Mouse (Mus musculus) liver, embryonic 12.5 days (tissue): ENCODE results near the gene Shank1. TPM values are rescaled to one million over a fixed set of nuclear protein-coding genes. Genes with fewer than 3 reads are reported as not detected.
A peak's percentile ranks its signal among the peaks of the same experiment; 100 is the strongest.
"Not testable (repeated sequence)": the region's sequence is repeated elsewhere in the genome, so short reads cannot be mapped to it uniquely, and the experiment has no call there.

ENCODE experiments used
- ATAC-seq: fragments of 200-750 bp; cut with Nextera tagmentation; 2 replicates; pipeline ENCODE4 v1.8.0; 2017; ENCODE audit warnings: moderate number of reproducible peaks, mild to moderate bottlenecking, moderate library complexity
- H3K27ac ChIP-seq: fragments of 300-500 bp; sonication (generic); 2 replicates; pipeline ENCODE4 v1.5.1; 2016; ENCODE audit warnings: mild to moderate bottlenecking
- H3K27me3 ChIP-seq: fragments of 300-500 bp; sonication (generic); replicated peaks from 2 replicates; pipeline ENCODE4 v1.6.1; 2016; ENCODE audit warnings: mild to moderate bottlenecking, moderate library complexity
- H3K36me3 ChIP-seq: fragments of 300-500 bp; sonication (generic); 2 replicates; pipeline ENCODE4 v1.6.1; 2016; ENCODE audit warnings: mild to moderate bottlenecking, moderate library complexity
- H3K4me1 ChIP-seq: fragments of 300-500 bp; sonication (generic); 2 replicates; pipeline ENCODE4 v1.6.1; 2016
- H3K4me2 ChIP-seq: fragments of 300-500 bp; sonication (generic); 2 replicates; pipeline ENCODE4 v1.6.1; 2016; ENCODE audit warnings: mild to moderate bottlenecking, moderate library complexity
- H3K4me3 ChIP-seq: fragments of 300-500 bp; sonication (generic); 2 replicates; pipeline ENCODE4 v1.5.1; 2016; ENCODE audit warnings: mild to moderate bottlenecking, moderate library complexity
- H3K9ac ChIP-seq: fragments of 300-500 bp; sonication (generic); 2 replicates; pipeline ENCODE4 v1.6.1; 2016; ENCODE audit warnings: mild to moderate bottlenecking, moderate library complexity
- H3K9me3 ChIP-seq: fragments of 300-500 bp; sonication (generic); replicated peaks from 2 replicates; pipeline ENCODE4 v1.6.1; 2016; ENCODE audit warnings: mild to moderate bottlenecking, moderate library complexity
- WGBS: fragments of 180-500 bp; shearing (Covaris S2); methylation state at CpG from one replicate; pipeline ENCODE4 v1.1.7; 2016; ENCODE audit not compliant: insufficient replicate concordance; 5-methylcytosine and 5-hydroxymethylcytosine counted together
- polyA plus RNA-seq: library from polyadenylated mRNA; unstranded; fragments of >200 nt; fragmentation: Nextera tagmentation; extraction: Ambion mirVana; gene quantifications from 2 replicates; pipeline ENCODE4 v1.2.1, GENCODE M21; 2016

Shank1 gene
- polyA plus RNA-seq, 1 experiment from 2014 or later: 0.18 TPM

DNA sequence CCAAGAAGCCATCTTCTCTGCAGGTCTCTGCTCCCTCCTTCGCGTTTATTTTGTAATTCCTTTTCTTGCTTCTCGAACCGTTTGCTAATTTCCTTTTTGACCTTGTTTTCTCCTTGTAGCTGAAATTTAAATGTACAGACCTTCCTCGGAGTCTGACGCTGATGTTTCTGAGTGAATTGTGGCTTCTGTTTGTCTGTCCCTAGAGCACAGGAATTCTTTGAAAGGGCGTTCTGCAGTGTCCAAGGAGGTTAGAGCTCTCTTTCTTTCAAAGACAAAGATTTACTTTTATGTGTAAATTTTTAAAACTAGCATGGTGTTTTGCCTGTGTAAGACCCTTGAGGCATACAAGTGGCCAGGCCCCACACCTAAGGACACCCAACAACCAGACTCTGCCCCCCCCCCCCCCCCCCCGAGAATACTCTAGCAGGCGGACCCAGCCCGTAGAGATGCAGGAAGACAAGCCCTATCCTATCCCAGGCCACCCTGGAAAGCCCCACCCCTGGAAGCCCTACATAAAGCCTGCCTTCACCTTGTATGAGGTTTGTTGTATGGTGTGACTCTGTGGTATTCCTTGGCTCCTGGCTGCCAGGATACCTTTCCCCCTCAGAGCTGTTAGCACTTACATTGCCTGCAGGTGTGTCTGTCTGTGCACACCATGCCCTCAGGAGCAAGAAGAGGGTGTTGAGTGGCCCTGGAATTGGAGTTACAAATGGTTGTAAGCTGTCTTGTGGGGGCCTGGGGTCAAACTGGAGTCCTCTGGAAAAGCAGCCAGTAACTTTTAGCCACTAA lies 33.4 kb upstream of the Shank1 start:
- no peaks in the 10 kb centered on the region for H3K9me3 ChIP-seq
- no peak overlapping the region for H3K9ac ChIP-seq
- no peaks in the 10 kb centered on the region for H3K36me3 ChIP-seq
- H3K27ac ChIP-seq: no peak overlapping the region
- no peak overlapping the region for H3K4me2 ChIP-seq
- no peak overlapping the region for H3K4me3 ChIP-seq
- peaks cover 48% of the 10 kb centered on the region for H3K27me3 ChIP-seq
- 68% methylated on average over 10 of the region's 10 CpGs for WGBS
- H3K4me1 ChIP-seq: no peaks in the 10 kb centered on the region
- no peak for ATAC-seq

DNA sequence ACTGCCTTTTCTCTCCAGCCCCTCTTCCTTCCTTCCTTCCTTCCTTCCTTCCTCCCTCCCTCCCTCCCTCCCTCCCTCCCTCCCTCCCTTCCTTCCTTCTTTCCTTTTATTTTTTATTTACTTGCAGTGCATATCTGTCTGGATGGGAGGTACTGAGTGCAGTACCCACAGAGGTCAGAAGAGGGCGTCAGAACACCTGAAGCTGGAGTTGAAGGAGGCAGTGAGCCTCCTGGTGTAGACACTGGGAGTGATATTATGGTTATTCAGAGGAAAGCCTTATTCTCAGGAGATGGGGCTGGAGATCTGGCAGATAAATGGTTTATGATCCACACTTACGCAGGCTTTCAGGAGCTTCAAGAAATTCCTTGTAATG lies 32.8 kb upstream of the Shank1 start:
- H3K27ac ChIP-seq: no peak overlapping the region
- WGBS: 44% methylated on average over 2 of the region's 2 CpGs
- no peaks in the 10 kb centered on the region for H3K9me3 ChIP-seq
- H3K36me3 ChIP-seq: no peaks in the 10 kb centered on the region
- ATAC-seq: no peak
- no peak overlapping the region for H3K9ac ChIP-seq
- H3K27me3 ChIP-seq: peaks cover 47% of the 10 kb centered on the region
- H3K4me3 ChIP-seq: no peak overlapping the region
- H3K4me1 ChIP-seq: no peaks in the 10 kb centered on the region
- H3K4me2 ChIP-seq: no peak overlapping the region

DNA sequence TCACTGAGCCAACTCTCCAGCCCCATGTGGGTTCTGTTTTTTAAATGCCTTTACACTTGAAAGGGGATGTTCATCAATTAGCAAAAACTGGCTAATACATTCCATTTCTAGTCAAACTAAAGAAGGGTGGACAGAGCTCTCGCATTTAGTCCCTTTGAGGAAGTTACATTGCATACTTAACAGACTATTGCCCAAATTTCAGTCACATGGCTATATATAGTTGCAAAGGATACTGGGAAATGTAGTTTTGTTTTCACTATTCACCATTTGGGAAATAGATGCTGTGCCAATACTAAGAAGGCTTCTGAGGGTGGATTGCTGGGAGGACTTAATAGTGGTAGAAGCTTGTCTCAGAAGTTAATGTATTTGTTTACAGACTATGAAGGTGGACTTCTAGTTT lies 29.1 kb upstream of the Shank1 start:
- Histone ChIP-seq H3K4me2 (no peak overlapping the region), H3K36me3 (no peaks in the 10 kb centered on the region), H3K9ac (no peak overlapping the region), H3K4me3 (no peak overlapping the region), H3K9me3 (no peaks in the 10 kb centered on the region), H3K27ac (no peak overlapping the region), H3K4me1 (no peaks in the 10 kb centered on the region), H3K27me3 (peaks cover 16% of the 10 kb centered on the region)
- no peak for ATAC-seq
- 21% methylated on average over 1 of the region's 1 CpGs for WGBS

DNA sequence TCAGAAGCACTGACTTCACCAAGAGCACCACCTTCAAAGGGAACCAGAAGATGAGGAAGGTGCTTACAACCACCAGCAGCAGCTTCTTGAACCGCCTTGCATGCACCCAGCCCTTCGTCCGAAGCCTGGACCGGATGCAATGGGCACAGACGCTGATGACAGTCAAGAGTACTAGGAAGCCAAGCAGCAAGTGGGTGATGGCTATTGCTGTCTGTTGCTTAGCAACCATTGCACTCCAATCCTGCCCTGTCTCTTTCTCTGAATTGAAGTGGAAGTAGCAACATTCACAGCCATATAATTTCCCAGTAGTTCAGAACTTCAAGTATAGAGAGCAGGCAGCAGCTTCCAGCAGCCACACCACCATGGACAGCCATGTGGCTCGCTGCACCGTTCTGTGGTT lies 28.5 kb upstream of the Shank1 start:
- Histone ChIP-seq H3K27ac (no peak overlapping the region), H3K9me3 (no peaks in the 10 kb centered on the region), H3K4me3 (no peak overlapping the region), H3K9ac (no peak overlapping the region), H3K36me3 (no peaks in the 10 kb centered on the region), H3K4me1 (no peaks in the 10 kb centered on the region), H3K27me3 (peaks cover 14% of the 10 kb centered on the region), H3K4me2 (no peak overlapping the region)
- no peak for ATAC-seq
- 64% methylated on average over 7 of the region's 7 CpGs for WGBS

DNA sequence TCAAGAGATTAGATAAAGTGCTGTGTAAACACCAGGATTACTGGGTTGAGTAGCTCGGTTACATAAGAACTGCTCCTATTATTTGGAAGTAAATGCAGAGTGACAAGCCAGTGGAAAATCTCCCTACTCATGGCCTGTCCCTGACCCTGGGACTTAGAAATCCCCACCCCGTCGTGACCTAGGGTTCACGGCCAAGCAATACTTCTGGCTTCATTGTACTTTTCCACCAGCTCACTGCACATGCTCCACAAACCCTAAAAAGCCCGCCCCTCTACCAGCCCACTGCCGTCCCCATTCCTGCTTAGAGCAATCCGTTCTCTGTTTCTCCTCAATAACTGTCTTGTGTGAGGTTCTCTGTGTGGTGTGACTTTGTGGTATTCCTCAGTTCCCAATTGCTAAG lies 22.3 kb upstream of the Shank1 start:
- no peaks in the 10 kb centered on the region for H3K36me3 ChIP-seq
- WGBS: 59% methylated on average over 7 of the region's 7 CpGs
- peaks cover 19% of the 10 kb centered on the region for H3K27me3 ChIP-seq
- no peak overlapping the region for H3K4me3 ChIP-seq
- H3K9ac ChIP-seq: no peak overlapping the region
- ATAC-seq: no peak
- H3K9me3 ChIP-seq: no peaks in the 10 kb centered on the region
- H3K4me2 ChIP-seq: no peak overlapping the region
- no peak overlapping the region for H3K27ac ChIP-seq
- H3K4me1 ChIP-seq: no peaks in the 10 kb centered on the region

DNA sequence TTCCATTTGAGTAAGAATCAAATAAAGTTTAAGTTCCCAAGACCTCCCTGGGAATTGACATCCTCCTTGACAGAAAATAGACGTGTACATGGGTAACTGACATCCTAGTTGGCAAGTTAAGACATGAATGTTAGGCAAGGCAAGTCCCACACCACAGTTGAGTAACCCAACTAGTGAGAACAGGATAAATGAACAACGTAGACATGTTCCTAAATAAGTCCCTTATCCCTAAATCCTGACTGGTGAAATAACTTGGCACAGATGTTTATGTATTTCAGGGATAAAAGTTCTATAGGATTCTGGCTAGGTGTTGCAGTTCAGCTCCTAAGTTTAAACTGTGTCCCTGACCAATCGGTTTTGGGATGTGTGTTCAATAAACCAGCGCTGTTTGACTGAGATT lies 19.1 kb upstream of the Shank1 start:
- Histone ChIP-seq H3K27ac (no peak overlapping the region), H3K27me3 (peaks cover 15% of the 10 kb centered on the region; the same call in 1 of the 2 replicates), H3K36me3 (no peaks in the 10 kb centered on the region), H3K4me2 (no peak overlapping the region), H3K4me3 (no peak overlapping the region), H3K9me3 (no peaks in the 10 kb centered on the region), H3K4me1 (no peaks in the 10 kb centered on the region), H3K9ac (no peak overlapping the region)
- no peak for ATAC-seq
- 55% methylated on average over 4 of the region's 4 CpGs for WGBS

DNA sequence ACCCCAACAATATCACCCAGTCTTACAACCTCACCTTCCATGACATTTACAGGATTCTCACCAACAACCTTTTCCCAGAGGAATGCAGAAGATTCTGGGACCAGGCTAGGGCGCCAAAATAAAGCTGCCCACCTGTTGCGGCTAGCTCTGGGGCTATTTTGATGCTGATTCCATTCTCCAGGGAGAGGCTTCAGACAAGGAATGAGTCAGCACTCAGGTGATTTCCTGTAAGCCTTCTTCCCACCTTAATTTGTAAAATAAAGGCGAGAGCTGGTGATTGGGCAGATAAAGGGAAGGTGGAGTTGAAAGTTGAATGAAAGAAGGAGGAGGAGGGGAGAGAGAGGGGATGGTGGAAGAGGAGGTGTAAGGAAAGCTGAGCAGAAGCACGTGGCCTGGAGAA lies 18.6 kb upstream of the Shank1 start:
- H3K4me1 ChIP-seq: no peaks in the 10 kb centered on the region

DNA sequence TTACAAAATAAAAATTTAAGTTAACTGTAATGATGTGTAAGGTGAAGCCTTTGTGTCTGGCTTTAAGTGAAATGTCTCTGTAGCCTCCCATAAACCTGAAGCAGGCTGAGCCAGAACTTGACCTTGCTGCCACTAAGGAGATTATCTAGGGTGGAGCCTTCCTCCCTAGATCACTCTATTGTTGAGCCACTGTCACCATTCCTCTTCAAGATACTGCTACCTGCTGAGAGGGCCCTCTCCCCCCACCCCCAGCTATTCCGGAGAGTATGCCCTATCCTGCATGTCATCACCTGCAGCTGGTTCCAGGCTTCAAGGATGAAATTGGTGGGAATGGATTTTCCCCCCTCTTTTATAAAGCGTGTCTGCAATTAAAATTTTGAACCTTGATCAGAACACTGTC lies 12.6 kb upstream of the Shank1 start:
- not testable (repeated sequence) for H3K4me2 ChIP-seq, H3K9me3 ChIP-seq, H3K4me1 ChIP-seq, H3K36me3 ChIP-seq, H3K4me3 ChIP-seq, H3K27ac ChIP-seq, H3K9ac ChIP-seq, ATAC-seq
- H3K27me3 ChIP-seq: peaks cover 20% of the 10 kb centered on the region
- WGBS: 58% methylated on average over 2 of the region's 2 CpGs

More for the DNA sequence above, 18.6 kb upstream of the Shank1 start:
- H3K27ac ChIP-seq: no peak overlapping the region
- no peak for ATAC-seq
- H3K4me2 ChIP-seq: no peak overlapping the region
- no peaks in the 10 kb centered on the region for H3K36me3 ChIP-seq
- H3K9ac ChIP-seq: no peak overlapping the region
- no peaks in the 10 kb centered on the region for H3K9me3 ChIP-seq
- H3K27me3 ChIP-seq: peaks cover 18% of the 10 kb centered on the region; the same call in 1 of the 2 replicates
- no peak overlapping the region for H3K4me3 ChIP-seq
- WGBS: 42% methylated on average over 4 of the region's 4 CpGs

DNA sequence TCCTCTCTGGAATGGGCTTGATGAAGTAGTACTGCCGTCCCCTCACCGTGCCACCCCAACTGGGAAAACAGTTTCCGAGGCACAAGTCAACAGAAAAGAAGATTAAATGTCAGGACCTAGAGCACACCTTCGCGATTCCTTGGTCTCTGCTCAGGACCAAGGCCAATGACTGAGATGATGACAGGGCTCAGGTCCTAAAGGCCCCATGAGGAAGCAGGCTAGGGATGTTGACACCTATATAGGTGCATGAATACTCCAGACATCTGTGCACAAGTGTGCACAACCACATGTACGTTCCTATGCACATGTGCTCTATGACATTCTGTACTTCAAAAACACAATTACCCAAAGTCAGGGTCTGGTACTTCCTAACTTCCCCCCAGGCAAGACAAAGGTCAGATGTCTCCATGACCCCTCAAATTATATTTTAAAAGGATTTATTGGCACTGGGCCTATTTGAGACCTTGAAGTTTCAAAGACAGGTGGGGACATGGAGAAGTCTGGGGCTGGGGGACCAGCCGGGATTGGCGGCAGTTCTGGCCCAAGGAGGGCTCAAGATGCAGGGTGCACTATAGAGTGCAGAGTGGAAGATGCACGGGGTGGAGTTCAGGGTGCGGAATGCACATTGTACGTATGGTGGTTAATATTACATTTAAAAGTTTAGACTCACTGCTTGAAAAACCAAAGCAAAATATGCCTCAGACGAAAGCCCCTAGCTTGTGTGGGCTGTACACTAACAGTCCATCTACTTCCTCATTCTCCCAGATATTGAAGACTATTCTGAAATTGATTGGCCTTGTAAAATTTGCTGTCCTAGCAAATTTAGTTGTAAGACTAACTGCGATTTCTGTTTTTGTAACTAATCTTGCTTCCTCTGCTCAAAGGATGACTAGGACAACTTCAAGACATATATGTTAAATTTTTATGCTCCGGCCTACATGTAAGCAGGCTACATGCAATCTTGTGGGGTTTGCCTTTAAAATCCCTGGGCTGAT lies 6.4 kb upstream of the Shank1 start:
- peaks cover 26% of the 10 kb centered on the region for H3K4me1 ChIP-seq
- H3K36me3 ChIP-seq: no peaks in the 10 kb centered on the region
- no peaks in the 10 kb centered on the region for H3K9me3 ChIP-seq
- H3K27ac ChIP-seq: peak overlapping the region; percentile 77; the same call in 1 of the 2 replicates
- WGBS: 76% methylated on average over 14 of the region's 14 CpGs
- ATAC-seq: no peak
- H3K9ac ChIP-seq: peak overlapping the region; percentile 68
- peaks cover 39% of the 10 kb centered on the region for H3K27me3 ChIP-seq
- peak overlapping the region; percentile 66 for H3K4me3 ChIP-seq
- H3K4me2 ChIP-seq: peak overlapping the region; percentile 86

DNA sequence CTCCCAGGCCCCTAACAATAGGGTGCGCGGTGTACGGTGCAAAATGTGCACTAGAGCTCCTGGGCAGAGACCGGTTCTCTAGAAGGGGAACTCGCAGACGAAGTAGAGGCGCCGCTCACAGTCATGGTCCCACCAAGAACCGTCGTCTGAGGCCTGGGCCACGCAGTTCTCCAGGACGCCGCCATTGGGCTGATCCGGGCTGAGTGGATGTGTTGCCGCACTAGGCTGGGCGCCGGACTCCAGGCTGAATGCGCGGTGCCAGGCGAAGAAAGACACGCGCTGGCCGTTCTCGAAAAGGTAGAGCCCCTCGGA lies 5.6 kb upstream of the Shank1 start:
- Histone ChIP-seq H3K9me3 (no peaks in the 10 kb centered on the region), H3K36me3 (no peaks in the 10 kb centered on the region), H3K4me1 (peaks cover 26% of the 10 kb centered on the region), H3K4me3 (peak overlapping the region; percentile 66), H3K27me3 (peaks cover 44% of the 10 kb centered on the region), H3K9ac (peak overlapping the region; percentile 68), H3K4me2 (peak overlapping the region; percentile 86), H3K27ac (peak overlapping the region; percentile 77)
- peak; percentile 7 for ATAC-seq
- under 1% methylated on average over 25 of the region's 25 CpGs for WGBS

DNA sequence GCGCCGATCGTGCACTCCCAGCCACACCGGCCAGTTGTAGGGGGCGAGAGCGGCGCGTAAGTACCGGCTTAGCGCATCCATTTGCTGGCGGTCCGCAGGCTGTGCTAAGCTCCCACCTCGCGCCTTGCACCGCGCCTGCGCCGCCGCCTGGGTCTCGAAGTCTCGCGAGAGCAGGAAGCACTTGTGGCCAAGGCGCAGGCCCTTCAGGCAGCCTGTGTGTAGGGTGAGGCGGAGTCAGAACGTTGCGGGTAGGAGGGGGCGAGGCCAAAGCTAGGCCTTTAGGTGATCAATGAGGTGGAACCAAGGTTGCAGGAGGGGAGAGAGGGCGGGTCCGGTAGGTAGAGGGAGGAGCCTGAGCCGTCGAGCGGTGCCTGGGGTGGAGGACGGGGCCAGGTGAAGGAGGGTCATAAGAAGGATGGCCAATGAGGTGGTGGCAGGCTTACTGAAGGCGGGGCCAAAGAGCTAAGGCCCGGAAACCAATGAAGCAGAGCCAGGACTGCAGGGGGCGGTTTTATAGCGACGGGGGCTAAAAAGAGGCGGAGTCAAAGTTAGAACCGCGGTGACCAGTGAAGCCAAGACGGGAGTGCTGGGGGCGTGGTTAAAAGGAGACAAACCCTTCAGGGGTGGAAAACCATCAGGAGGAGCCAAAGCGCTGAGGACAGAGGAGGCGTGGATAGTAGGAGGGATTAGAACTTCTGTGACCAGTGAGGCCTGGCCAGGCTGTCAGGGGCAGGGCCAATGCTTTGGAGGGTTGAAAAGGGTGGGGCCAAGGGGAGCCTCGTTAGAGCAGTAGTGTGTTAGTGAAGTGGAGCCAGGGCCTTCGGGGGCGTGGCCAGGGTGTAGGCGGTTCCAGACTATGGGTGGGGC lies 5.0 kb upstream of the Shank1 start:
- H3K9ac ChIP-seq: peak overlapping the region; percentile 68
- no peaks in the 10 kb centered on the region for H3K9me3 ChIP-seq
- H3K27ac ChIP-seq: peak overlapping the region; percentile 77
- peaks cover 26% of the 10 kb centered on the region for H3K4me1 ChIP-seq
- H3K4me3 ChIP-seq: peak overlapping the region; percentile 66
- peaks cover 50% of the 10 kb centered on the region for H3K27me3 ChIP-seq
- no peaks in the 10 kb centered on the region for H3K36me3 ChIP-seq
- H3K4me2 ChIP-seq: peak overlapping the region; percentile 86
- peak; percentile 90 for ATAC-seq
- WGBS: under 1% methylated on average over 49 of the region's 49 CpGs
